Mouse (Mus musculus): ENCODE measurements around the gene Dlgap4.

Gene Dlgap4

GRCm38 (mm10) chr2:156744414-156744813 lies 130.9 kb downstream of the Dlgap4 start:
- no peak for TF ChIP-seq NANOG (IDR thresholded peaks at IDR 0.05; ENCODE audit: borderline replicate concordance, low read length)
- no peak for TF ChIP-seq CTCF (conservative IDR thresholded peaks at IDR 0.05; ENCODE audit: low read length)
- TF ChIP-seq POU5F1 (IDR thresholded peaks at IDR 0.05; ENCODE audit: borderline replicate concordance, low read length), result no peak
- no peaks in the 10 kb centered on the region for H3K27me3 ChIP-seq (ENCODE audit: insufficient read depth, low read length)
- peaks cover 70% of the 10 kb centered on the region for H3K4me1 ChIP-seq (replicated peaks; ENCODE audit: low read depth, low read length)
- H3K4me3 ChIP-seq (replicated peaks; ENCODE audit: low read length), result no peak overlapping the region
- H3K9me3 ChIP-seq (ENCODE audit: low read length), result no peaks in the 10 kb centered on the region
- peaks cover 79% of the 10 kb centered on the region for H3K36me3 ChIP-seq (ENCODE audit: insufficient read depth, low read length)

GRCm38 (mm10) chr2:156747315-156747714 lies 133.8 kb downstream of the Dlgap4 start:
- no peak; the same call in 1 of the 2 replicates for TF ChIP-seq CTCF (conservative IDR thresholded peaks at IDR 0.05; ENCODE audit: low read length)
- TF ChIP-seq POU5F1 (IDR thresholded peaks at IDR 0.05; ENCODE audit: borderline replicate concordance, low read length), result no peak
- no peak for TF ChIP-seq NANOG (IDR thresholded peaks at IDR 0.05; ENCODE audit: borderline replicate concordance, low read length)
- Histone ChIP-seq H3K27me3 (ENCODE audit: insufficient read depth, low read length) (no peaks in the 10 kb centered on the region), H3K36me3 (ENCODE audit: insufficient read depth, low read length) (peaks cover 88% of the 10 kb centered on the region), H3K4me3 (replicated peaks; ENCODE audit: low read length) (peak overlapping the region; percentile 11; the same call in 1 of the 2 replicates), H3K9me3 (ENCODE audit: low read length) (no peaks in the 10 kb centered on the region), H3K4me1 (replicated peaks; ENCODE audit: low read depth, low read length) (peaks cover 46% of the 10 kb centered on the region)

- TF ChIP-seq CTCF (conservative IDR thresholded peaks at IDR 0.05; ENCODE audit: low read length), result no peak
- no peak for TF ChIP-seq POU5F1 (IDR thresholded peaks at IDR 0.05; ENCODE audit: borderline replicate concordance, low read length)
- no peak for TF ChIP-seq NANOG (IDR thresholded peaks at IDR 0.05; ENCODE audit: borderline replicate concordance, low read length)
- Histone ChIP-seq H3K4me3 (replicated peaks; ENCODE audit: low read length) (no peak overlapping the region), H3K9me3 (ENCODE audit: low read length) (no peaks in the 10 kb centered on the region), H3K36me3 (ENCODE audit: insufficient read depth, low read length) (peaks cover 82% of the 10 kb centered on the region), H3K4me1 (replicated peaks; ENCODE audit: low read depth, low read length) (peaks cover 33% of the 10 kb centered on the region), H3K27me3 (ENCODE audit: insufficient read depth, low read length) (no peaks in the 10 kb centered on the region)
These were observed 136.2 kb downstream of the Dlgap4 start for GRCm38 (mm10) chr2:156749687-156750086.

- H3K36me3 ChIP-seq (ENCODE audit: insufficient read depth, low read length), result peaks cover 83% of the 10 kb centered on the region
- peaks cover 6% of the 10 kb centered on the region for H3K4me1 ChIP-seq (replicated peaks; ENCODE audit: low read depth, low read length)
- H3K27me3 ChIP-seq (ENCODE audit: insufficient read depth, low read length), result no peaks in the 10 kb centered on the region
- TF ChIP-seq CTCF (conservative IDR thresholded peaks at IDR 0.05; ENCODE audit: low read length), result no peak
- no peak for TF ChIP-seq POU5F1 (IDR thresholded peaks at IDR 0.05; ENCODE audit: borderline replicate concordance, low read length)
- no peak for TF ChIP-seq NANOG (IDR thresholded peaks at IDR 0.05; ENCODE audit: borderline replicate concordance, low read length)
- H3K9me3 ChIP-seq (ENCODE audit: low read length), result no peaks in the 10 kb centered on the region
- H3K4me3 ChIP-seq (replicated peaks; ENCODE audit: low read length), result no peak overlapping the region
These were observed 143.4 kb downstream of the Dlgap4 start for GRCm38 (mm10) chr2:156756937-156757336.

- Histone ChIP-seq H3K27me3 (ENCODE audit: insufficient read depth, low read length) (no peaks in the 10 kb centered on the region), H3K4me3 (replicated peaks; ENCODE audit: low read length) (no peak overlapping the region), H3K4me1 (replicated peaks; ENCODE audit: low read depth, low read length) (peaks cover 43% of the 10 kb centered on the region), H3K9me3 (ENCODE audit: low read length) (no peaks in the 10 kb centered on the region), H3K36me3 (ENCODE audit: insufficient read depth, low read length) (peaks cover 74% of the 10 kb centered on the region)
- peak; percentile 14; the same call in 1 of the 2 replicates for TF ChIP-seq CTCF (conservative IDR thresholded peaks at IDR 0.05; ENCODE audit: low read length)
- TF ChIP-seq NANOG (IDR thresholded peaks at IDR 0.05; ENCODE audit: borderline replicate concordance, low read length), result no peak
- no peak for TF ChIP-seq POU5F1 (IDR thresholded peaks at IDR 0.05; ENCODE audit: borderline replicate concordance, low read length)
These were observed 147.5 kb downstream of the Dlgap4 start for GRCm38 (mm10) chr2:156760843-156761505.

- Histone ChIP-seq H3K36me3 (ENCODE audit: insufficient read depth, low read length) (peaks cover 67% of the 10 kb centered on the region), H3K4me1 (replicated peaks; ENCODE audit: low read depth, low read length) (peaks cover 48% of the 10 kb centered on the region), H3K9me3 (ENCODE audit: low read length) (no peaks in the 10 kb centered on the region), H3K4me3 (replicated peaks; ENCODE audit: low read length) (peak overlapping the region; percentile 11; the same call in 1 of the 2 replicates), H3K27me3 (ENCODE audit: insufficient read depth, low read length) (no peaks in the 10 kb centered on the region)
- TF ChIP-seq NANOG (IDR thresholded peaks at IDR 0.05; ENCODE audit: borderline replicate concordance, low read length), result no peak
- no peak for TF ChIP-seq POU5F1 (IDR thresholded peaks at IDR 0.05; ENCODE audit: borderline replicate concordance, low read length)
- no peak for TF ChIP-seq CTCF (conservative IDR thresholded peaks at IDR 0.05; ENCODE audit: low read length)
These were observed 148.2 kb downstream of the Dlgap4 start for GRCm38 (mm10) chr2:156761521-156762278.

GRCm38 (mm10) chr2:156762499-156762898 lies 149.0 kb downstream of the Dlgap4 start:
- peaks cover 59% of the 10 kb centered on the region for H3K36me3 ChIP-seq (ENCODE audit: insufficient read depth, low read length)
- no peaks in the 10 kb centered on the region for H3K27me3 ChIP-seq (ENCODE audit: insufficient read depth, low read length)
- H3K9me3 ChIP-seq (ENCODE audit: low read length), result no peaks in the 10 kb centered on the region
- peak overlapping the region; percentile 11; the same call in 1 of the 2 replicates for H3K4me3 ChIP-seq (replicated peaks; ENCODE audit: low read length)
- no peak for TF ChIP-seq POU5F1 (IDR thresholded peaks at IDR 0.05; ENCODE audit: borderline replicate concordance, low read length)
- TF ChIP-seq CTCF (conservative IDR thresholded peaks at IDR 0.05; ENCODE audit: low read length), result no peak
- TF ChIP-seq NANOG (IDR thresholded peaks at IDR 0.05; ENCODE audit: borderline replicate concordance, low read length), result no peak
- peaks cover 50% of the 10 kb centered on the region for H3K4me1 ChIP-seq (replicated peaks; ENCODE audit: low read depth, low read length)

GRCm38 (mm10) chr2:156763101-156763500 lies 149.6 kb downstream of the Dlgap4 start:
- Histone ChIP-seq H3K36me3 (ENCODE audit: insufficient read depth, low read length) (peaks cover 53% of the 10 kb centered on the region), H3K9me3 (ENCODE audit: low read length) (no peaks in the 10 kb centered on the region), H3K4me1 (replicated peaks; ENCODE audit: low read depth, low read length) (peaks cover 50% of the 10 kb centered on the region), H3K27me3 (ENCODE audit: insufficient read depth, low read length) (no peaks in the 10 kb centered on the region), H3K4me3 (replicated peaks; ENCODE audit: low read length) (peak overlapping the region; percentile 41)
- TF ChIP-seq POU5F1 (IDR thresholded peaks at IDR 0.05; ENCODE audit: borderline replicate concordance, low read length), result no peak
- no peak for TF ChIP-seq NANOG (IDR thresholded peaks at IDR 0.05; ENCODE audit: borderline replicate concordance, low read length)
- TF ChIP-seq CTCF (conservative IDR thresholded peaks at IDR 0.05; ENCODE audit: low read length), result no peak
